Mouse (Mus musculus) NIH3T3 (cell line): ENCODE measurements around the gene Rnf19b.

ENCODE experiments used
- DNase-seq: peaks from one replicate; pipeline ENCODE4 v3.0.0-alpha.2; 2012; ENCODE audit warnings: low read depth

Gene Rnf19b

DNA sequence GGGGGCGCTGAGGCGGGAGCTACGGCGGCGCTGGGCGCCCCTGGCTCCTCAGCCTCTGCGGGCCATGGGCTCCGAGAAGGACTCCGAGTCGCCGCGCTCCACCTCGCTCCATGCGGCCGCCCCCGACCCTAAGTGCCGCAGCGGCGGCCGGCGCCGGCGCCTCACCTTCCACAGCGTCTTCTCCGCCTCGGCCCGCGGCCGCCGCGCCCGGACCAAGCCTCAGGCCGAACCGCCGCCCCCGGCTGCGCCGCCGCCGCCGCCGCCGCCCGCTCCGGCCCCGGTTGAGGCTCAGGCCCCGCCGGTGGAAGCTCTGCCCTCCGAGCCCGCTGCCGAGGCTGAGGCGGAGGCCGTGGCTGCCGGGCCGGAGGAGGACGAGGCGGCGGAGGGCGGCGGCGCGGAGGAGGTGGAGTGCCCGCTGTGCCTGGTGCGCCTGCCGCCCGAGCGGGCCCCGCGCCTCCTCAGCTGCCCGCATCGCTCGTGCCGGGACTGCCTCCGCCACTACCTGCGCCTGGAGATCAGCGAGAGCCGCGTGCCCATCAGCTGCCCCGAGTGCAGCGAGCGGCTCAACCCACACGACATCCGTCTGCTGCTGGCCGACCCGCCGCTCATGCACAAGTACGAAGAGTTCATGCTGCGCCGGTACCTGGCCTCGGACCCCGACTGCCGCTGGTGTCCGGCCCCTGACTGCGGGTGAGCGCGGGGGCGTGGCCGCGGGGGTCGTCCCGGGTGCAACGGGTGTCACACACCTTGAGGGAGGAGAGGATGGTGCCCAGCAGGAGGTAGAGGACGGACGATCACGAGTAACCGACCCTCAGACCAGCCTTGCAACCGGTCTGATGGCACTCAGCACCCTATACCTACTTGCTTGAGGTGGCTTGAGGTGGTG lies at the start of gene Rnf19b:
TSS of gene Rnf19b (plus strand) at position 65 of the 886 bp plus-strand sequence.
- no peak for DNase-seq

DNA sequence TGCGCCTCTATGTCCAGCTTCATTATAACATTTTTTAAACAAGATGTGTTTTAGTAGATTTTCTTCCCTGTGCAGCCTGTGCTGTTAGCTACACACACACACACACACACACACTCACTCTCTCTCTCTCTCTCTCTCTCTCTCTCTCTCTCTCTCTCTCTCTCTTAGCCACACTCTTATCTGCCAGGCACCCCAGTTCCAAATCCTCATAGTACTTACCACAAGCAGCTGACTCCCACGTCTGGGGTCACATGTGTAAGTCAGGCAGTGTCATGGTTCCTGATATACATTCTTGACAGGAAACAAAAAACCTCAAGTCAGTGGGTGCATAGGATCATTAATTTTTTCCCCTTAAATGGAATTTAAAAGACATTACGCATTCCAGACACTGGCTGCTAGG lies 49.4 kb upstream of the Rnf19b start:
- DNase-seq: no peak

DNA sequence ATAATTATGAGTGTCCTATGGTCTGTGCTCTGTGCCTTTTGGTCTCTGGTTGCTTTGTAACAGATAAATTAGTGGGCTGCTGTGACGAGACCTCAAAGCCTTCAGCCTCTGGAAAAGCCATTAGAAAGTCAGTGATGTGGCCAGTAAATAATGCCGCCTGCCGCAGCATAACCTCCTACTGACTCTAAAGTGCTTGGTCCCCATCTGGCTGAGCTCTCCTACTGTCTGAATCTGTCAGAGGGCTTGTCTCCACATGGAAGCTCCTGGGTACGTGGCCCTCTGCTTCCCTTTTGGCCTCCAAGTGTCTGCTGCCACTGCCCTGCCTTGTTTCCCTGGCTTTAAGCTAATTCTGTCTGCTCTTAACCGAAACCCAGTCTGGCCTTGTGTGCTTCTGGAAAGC lies 48.5 kb upstream of the Rnf19b start:
- no peak for DNase-seq

DNA sequence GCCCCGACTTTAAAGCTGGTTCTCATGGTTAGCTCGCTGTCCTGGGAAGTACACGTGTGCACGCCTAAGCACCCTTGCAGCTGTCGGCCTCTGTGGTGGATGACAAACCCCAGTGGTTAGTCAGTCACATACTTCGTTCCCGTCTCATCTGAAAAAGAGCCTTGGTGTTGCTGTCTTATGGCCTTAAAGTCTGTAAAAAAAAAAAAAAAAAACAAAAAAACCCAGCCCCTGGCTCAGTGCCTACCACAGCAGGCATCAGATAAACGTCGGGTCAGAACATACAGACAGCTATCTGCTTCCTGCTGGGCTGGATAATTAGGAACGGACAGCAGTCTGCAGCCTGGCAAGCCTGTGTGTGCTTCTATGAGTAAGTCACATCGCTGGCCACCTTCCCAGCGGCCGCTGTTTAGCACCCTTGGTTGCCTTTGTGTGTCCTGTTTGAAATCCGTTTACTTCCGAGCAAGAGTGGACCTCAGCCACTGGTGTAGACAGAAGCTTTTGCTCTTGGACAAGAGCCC lies 46.4 kb upstream of the Rnf19b start:
- DNase-seq: peak; percentile 97

DNA sequence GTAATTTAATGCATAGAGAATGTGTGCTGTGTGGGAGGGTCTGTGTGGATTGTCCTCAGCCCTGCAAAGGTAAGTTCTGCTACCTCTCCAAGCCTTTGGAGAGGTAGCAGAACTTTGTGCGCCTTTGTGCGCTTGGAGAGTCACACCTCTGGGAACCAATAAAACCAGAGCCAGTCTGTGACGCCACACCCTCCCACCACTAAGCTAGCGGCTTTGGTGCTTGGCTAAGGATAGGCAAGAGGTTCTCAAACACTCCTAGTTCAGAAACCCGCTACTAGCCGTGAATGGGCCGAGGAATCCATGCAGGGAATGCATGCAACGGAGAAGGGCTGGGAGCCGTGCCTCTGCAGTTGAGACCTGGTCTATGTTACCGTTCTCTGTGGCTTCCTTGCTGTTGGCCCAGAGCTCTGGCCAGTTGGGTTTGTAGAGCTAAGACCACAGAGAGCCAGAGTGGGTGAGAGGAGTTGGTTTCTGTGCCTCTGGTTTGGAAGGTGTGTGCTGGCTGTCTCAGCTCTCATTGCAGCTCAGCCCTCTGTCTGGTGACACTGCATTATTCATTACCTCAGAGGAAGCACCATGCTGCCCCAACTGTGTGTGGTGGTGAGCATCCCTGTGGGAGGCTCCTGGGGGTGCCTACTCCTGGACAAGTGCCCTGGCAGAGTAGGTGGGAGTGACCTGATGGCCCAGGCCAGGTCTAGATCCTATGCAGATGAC lies 44.8 kb upstream of the Rnf19b start:
- DNase-seq: no peak

DNA sequence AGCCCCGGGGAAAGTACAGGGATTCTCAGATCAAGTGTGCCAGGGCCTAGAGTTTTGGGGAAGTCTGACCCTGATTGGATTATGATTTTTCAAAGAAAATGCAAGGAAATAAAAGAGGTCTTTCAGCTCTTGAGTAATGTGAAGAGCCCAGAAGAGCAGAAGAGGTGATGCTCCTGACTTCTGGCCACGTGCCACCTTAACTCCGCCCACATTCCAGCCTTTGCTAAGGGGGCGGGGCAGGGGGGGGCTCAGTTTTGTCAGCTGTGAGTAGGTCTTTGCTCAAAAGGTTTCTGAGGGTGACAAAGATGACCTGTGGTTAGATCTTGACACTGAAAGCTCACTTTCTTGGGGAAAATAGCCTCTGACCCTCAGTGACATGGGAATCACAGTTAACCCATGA lies 41.7 kb upstream of the Rnf19b start:
- no peak for DNase-seq

DNA sequence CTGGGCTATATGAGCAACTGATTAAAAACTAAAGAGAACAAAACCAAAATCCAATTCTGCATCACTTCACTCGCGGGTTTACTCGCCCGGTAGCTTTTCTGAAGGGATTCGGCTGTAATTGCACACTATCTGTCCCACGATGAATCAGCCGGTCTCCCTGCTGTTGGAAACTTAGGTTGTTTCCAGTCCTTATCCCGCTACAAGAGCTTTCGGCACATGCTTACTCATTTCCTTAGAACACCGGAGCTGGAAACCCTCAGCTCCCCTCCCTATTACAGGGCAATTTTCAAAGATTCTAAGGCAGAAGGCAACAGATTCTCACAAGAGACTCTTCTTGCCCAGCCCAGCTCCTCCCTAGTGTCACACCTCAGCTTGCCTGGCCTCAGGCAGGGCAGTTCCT lies 40.9 kb upstream of the Rnf19b start:
- peak; percentile 54 for DNase-seq

DNA sequence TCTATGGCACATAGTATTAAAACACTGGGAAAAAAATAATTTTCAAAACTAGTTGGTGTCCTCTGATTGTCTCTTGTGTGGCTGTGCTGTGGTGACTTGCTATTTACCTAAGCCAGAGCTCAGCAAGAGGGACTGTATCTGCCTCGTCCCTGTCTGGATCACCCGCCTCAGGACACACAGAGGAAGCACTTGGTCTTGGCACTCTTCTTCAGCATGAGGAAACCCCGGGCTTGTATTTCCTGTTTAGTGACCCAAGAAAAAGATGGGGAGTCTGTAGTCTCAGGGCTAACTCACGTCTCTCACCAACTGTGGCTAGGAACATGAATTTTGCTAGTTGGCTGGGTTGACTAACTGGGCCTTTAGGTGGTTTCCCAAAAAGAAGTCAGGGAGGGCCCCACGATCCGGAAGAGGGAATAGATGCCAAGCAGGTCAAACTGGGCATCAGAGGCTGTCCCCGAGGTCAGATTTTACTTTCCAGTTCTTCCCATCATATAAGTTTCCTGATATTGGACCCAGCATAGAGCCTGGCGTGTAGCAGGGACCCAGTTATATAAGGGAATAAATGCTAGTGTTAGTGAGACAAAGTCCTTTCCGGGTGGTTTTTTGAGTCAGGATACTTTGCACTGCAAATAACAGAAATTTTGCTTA lies 39.2 kb upstream of the Rnf19b start:
- no peak for DNase-seq

DNA sequence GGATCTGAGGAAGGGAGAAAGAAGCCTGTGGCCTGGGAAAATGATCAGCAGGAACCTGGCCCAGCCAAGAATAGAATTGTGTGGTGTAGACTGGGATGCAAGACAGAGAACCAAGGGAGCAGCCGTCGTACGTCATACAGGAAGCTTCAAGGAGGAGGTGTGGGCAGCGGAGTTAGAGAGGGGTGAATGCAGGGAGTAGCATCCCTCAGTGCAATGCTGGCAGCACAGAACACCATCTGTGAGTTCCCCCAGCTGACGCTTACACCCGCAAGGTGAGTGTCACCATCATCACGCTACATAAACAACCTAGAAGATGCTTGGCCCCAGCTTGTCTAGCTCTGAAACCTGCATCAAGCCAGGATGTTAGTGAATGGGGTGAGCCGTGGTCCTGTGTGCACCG lies 38.3 kb upstream of the Rnf19b start:
- no peak for DNase-seq

DNA sequence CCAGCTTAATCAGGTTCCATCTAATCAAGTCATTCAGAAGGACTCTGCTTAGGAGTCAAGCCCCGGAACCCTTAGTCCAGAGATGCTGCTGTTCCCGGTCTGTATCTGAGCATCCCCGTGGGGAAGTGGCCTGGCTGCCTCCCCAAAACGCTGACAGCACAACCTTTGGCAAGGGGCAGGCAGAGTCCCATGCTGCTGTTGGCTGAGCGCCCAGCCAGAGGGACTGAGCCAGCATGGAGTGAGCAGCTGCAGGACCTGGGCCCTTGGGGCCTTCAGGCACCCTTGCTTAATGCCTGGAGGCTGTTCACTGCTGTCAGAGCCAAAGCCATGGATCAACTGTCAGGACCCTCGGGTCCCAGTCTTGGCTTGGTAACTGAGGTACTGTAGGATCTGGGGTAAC lies 37.6 kb upstream of the Rnf19b start:
- peak; percentile 89 for DNase-seq

DNA sequence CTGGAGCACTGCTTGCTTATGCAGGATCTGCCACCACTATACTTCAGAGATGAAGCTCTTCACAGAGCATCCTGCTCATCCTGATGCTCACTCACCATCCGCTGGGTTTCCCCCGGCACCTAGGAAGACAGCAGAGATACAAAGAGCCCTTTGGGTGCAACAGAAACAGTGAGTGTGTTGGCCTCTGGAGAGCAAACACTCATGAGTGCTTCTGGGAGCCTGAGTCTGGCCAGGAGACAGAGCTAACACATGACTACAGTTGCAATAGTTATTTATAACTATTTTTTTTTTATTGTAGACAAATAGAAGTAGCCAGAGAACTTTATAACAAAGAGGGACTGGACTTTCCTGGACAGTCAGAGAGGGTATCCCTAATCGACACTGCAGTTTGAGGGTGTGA lies 36.6 kb upstream of the Rnf19b start:
- peak; percentile 70 for DNase-seq

DNA sequence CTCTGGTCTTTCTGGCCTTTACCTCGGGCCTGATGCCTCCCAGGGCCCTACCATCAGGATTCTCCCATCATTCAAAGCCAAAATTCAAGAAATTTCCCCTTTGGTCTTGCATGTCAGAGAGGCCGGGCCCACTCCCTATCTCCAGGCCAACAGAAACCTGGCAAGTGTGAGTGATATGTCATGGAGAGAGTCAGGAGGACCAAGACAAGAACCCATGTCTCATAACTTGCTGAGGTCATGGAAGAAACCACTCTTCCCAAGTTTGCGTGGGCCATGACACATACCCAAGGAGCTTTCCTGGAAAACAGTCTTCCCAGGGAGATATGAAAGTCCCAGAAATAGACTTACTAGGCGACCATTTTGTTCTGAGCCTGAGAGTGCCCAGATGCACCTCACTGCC lies 36.2 kb upstream of the Rnf19b start:
- DNase-seq: peak; percentile 63

DNA sequence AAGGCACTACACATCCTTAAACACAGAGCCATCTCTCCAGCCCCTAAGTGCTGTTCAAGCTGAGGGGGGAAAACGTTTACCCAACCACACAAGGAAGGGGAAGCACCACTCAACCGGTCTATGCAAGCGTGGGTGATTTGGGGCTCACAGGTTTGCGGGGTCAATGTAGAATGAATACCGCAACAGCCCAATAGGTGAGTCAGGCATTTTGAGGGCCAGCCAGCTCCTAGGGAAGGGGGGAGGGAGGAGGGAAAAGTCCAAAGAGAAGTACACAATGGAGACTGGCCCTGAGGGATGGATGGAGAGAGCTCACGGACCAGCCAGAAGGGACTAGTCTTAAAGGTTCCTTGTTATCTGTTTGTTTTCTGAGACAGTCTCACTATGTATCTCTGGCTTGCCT lies 34.2 kb upstream of the Rnf19b start:
- DNase-seq: peak; percentile 59

DNA sequence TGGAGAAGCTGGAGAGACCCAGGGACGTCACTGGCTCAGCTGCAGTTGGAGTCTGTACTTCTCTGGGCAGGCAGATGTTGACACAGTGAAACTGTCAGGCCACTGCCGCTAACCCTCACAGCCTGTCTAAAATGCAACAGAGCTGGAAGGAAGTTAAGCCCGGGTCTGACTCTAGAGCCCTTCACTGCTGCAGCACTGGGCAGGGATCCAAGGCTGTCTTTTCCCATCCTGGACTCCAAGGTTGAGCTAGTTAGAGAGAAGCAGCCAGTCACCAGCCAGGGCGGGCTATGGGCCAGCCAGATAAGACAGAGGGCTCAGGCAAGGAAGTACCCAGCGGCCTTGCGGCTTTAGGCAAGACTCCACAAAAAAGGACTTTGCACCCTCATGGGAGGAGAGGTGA lies 33.3 kb upstream of the Rnf19b start:
- DNase-seq: peak; percentile 79

DNA sequence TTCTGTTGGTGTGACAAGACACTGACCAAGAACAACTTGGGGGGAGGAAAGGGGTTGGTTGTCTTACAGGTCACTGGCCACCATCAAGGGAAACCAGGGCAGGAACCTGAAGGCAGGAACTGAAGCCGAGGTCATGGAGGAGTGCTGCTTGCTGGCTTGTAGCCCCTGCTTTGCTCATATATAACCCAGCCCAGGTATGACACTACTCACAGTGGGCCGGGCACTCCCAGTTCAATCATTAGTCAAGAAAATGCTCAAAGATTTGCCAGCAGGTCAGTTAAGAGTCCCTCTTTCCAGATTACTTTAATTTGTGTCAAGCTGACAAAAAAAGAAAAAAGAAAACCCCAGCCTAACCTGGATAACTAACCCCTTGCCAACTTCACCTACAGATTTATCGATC lies 32.4 kb upstream of the Rnf19b start:
- no peak for DNase-seq

DNA sequence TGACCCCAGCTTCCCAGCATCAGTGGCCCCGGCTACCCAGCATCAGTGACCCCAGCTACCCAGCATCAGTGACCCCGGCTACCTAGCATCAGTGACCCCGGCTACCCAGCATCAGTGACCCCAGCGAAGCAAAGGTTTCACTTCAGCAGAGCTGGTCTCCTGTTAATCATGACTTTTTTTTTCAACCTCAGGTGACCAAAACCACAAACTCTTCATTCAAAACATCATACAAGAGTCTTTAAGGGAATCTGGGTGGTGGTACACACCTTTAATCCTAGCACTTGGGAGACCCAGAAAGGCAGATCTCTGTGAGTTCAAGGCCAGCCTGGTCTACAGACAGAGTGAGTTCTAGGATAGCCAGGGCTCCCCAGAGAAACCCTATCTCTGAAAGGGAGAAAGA lies 27.3 kb upstream of the Rnf19b start:
- no peak for DNase-seq

DNA sequence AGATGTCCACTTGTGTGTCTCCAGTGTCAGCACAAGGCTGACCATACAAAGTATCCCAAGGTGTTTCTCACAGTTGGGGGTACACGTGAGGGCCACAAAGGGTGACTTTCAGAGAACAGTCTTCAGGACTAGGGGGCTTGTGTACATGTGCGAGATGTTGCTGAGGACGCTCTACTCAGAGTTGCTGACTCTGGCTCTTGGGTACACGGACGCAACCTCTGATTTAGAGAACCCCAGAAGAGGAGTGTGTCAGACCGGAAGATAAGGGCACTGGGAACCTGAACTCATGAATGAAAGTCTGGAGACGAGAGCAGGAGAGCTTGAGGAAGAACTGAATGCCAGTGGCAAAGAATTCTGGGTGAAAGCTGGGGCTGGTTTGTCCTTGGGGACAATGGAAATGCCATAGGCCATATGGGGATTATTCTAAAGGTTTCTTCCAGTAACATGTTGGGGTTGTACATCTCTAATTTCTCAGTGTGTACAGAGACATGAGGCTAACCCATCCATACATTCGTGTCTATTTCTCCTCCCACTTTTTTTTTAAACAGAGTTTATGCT lies 26.6 kb upstream of the Rnf19b start:
- no peak for DNase-seq

DNA sequence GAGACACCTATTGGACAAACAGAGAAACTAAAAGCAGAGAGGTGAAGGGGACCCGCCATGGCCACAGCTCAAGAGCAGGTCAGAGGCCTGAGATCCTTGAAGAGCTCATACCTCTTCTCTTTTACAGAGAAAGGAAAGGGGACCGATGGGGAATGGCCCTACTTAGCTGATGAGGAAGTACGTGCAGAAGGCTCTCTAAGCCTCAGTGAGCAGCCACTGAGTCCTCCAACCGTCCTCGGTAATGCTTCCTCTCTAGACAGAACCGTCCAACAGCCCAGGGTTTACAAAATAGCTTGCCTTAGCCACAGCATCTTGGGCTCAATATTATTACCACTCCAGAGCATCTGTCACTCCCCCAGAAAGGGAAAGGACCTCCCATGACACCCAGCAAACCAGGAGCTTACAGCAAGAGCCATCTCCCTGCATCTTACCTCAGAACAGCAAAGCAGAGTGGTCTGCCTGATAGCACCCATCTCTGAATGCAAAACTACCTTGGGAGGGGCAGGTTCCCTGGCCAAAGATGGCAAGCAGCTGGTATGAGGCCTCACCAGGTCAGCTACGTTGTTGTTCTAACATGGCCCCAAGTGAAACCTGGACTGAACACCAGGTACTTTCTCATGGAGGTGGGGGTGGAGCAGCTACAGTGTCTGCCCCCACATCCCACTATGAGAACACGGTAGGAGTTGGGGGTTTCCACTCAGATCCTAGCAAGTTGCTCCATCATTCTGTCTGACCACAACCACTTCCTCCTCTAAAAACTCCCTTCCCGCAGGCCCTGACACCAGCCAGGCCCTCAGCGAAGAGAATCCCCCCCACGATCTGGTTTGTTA lies 25.7 kb upstream of the Rnf19b start:
- peak; percentile 55 for DNase-seq

DNA sequence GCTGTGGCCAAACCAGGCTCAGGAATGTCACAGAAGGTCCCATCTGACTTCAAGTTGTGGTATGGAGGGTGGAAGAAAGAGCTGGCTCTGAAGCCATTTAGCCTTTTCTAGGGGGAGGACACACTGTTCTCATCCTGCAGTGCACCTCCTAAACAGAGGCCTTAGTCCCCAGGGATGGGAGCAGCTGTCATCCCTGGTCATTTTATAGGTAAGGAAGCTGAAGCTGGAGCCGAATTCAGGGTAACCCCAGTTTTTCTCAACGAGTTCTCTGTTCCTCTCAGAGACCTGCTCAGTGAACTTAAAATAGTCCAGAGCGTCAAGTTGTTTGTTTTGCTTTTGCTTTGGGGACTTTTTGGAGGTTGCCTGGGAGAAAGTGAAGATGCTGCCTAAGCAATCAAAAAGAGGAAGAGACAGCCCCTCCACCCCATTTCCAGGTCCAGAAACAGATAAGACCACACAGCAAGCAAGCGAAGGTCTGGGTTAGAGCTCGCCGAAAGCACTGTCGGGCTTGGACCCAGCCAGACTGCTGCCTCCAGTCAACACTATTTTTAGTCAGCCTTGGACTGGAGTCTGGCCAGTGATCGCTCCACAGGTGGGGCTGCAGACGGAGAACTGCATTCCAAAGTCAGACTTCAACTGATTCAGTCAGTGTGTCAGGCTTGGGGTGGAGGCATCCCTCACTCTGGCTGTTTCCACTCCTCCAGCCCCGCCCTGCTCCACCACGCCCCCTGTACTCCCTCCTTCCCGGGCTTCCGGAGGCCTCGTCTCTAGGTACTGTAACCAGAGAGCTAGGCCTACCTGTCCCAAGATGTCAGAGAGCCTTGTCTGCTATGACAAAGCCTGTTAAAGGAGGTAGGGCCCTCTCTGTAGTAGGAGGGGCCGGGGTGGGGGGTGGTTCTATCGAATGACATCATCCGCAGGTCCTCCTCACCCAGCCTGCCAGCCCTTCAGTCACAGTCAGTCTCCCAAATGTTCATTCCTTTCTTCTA lies 24.8 kb upstream of the Rnf19b start:
- peak; percentile 86 for DNase-seq

DNA sequence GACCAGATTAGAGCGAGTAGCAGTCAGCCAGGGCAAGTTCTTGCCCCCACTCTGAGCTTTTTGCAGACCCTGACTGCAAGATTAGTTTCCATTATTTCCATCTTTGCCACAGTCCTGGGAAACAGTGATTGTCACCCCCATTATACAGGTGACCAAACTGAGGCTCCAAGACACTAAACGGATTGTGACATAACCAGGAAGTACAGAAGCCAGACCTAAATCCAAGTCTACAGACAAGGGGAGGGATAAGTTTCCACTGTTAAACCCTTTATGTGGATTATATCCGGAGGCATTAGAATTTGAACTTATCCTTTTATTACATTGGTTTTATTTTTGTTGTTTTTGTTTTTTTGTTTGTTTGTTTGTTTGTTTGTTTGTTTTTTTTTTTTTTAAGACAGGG lies 23.8 kb upstream of the Rnf19b start:
- no peak for DNase-seq
